Mouse (Mus musculus) megakaryocyte, embryonic 14.5 days (primary cell): ENCODE measurements at regions not wholly inside any gene's neighbourhood (a gene's known extent, or its start where the extent isn't known, plus 50 kb on each side); places are given as distances from the start of the nearest gene placed in this dataset.

Experiments
- FLI1 ChIP-seq: IDR thresholded peaks from 2 replicates; pipeline ENCODE4 v1.6.1; 2012; ENCODE audit warnings: low read length, inconsistent platforms, mixed read lengths
- GATA1 ChIP-seq: IDR thresholded peaks from 3 replicates; pipeline ENCODE4 v1.6.1; 2012; ENCODE audit warnings: mixed read lengths, low read length, inconsistent platforms, borderline replicate concordance

DNA sequence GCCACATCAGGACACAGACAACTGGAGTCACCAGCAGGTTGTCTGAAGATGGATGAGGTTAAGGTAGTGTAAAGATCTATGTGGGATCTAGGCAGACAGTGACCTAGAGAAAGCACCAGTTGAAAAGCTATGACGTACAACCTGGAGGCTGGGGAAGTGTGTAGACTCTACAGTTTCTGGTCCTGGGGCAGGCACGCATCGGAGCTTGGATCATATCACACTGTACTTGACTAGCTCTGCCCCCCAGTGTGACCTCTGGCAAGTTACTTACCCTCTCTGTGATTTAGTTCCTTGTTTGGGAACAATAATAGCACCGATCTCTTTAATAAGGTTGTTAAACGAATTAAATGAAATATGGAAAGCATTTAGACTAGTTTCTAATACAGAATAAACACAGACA is 75.5 kb downstream of the Gm12689 start:
- TF ChIP-seq GATA1 (no peak), FLI1 (no peak)
